Mouse (Mus musculus) ES-E14 (cell line): Measurements from ENCODE around the gene Pif1. TPM values are rescaled to one million over a fixed set of nuclear protein-coding genes. Genes with fewer than 3 reads are reported as not detected.

ENCODE experiments used
- DNase-seq: peaks from one replicate; pipeline ENCODE4 v3.0.0-alpha.2; 2013; ENCODE audit warnings: low read depth, low spot score
- H3K27ac ChIP-seq: 2 replicates; pipeline ENCODE4 v1.5.1; 2012; ENCODE audit warnings: low read depth, mild to moderate bottlenecking, low read length, moderate library complexity, mixed read lengths; ENCODE audit not compliant: poor library complexity, insufficient read depth, severe bottlenecking
- H3K36me3 ChIP-seq: 2 replicates; pipeline ENCODE4 v1.6.1; 2012; ENCODE audit warnings: mild to moderate bottlenecking, low read length, moderate library complexity, mixed read lengths; ENCODE audit not compliant: control insufficient read depth, poor library complexity, insufficient read depth, severe bottlenecking
- H3K4me1 ChIP-seq, 2 experiments: fragments of 150-350 bp in 1 of 2; sonication (generic) in 1 of 2; 2 replicates each; pipeline ENCODE4 v1.6.1; 2012; ENCODE audit warnings: low read length in 2 of 2, mild to moderate bottlenecking in 1 of 2, mixed read lengths in 1 of 2; ENCODE audit not compliant: control insufficient read depth in 2 of 2, insufficient read depth in 2 of 2, poor library complexity in 1 of 2
- H3K4me3 ChIP-seq, 2 experiments: fragments of 150-350 bp in 1 of 2; sonication (generic) in 1 of 2; 2 replicates each; pipeline ENCODE4 v1.5.1; 2012; ENCODE audit warnings: low read length in 2 of 2, low read depth in 1 of 2, mild to moderate bottlenecking in 1 of 2, mixed read lengths in 1 of 2; ENCODE audit not compliant: insufficient read depth in 1 of 2, poor library complexity in 1 of 2, severe bottlenecking in 1 of 2
- H3K9ac ChIP-seq: 2 replicates; pipeline ENCODE4 v1.6.1; 2012; ENCODE audit warnings: low read depth, mild to moderate bottlenecking, low read length, mixed read lengths; ENCODE audit not compliant: poor library complexity, insufficient read depth, severe bottlenecking
- H3K9me3 ChIP-seq: fragments of 150-350 bp; sonication (generic); 2 replicates; pipeline ENCODE4 v1.6.1; 2012; ENCODE audit warnings: low read depth, mild to moderate bottlenecking, low read length; ENCODE audit not compliant: control insufficient read depth, insufficient read depth
- CHD2 ChIP-seq: IDR thresholded peaks from 2 replicates; pipeline ENCODE4 v1.6.1; 2014; ENCODE audit warnings: mild to moderate bottlenecking, low read depth, low read length, inconsistent platforms
- HCFC1 ChIP-seq: IDR thresholded peaks from 2 replicates; pipeline ENCODE4 v1.6.1; 2012; ENCODE audit warnings: low read length, inconsistent platforms, borderline replicate concordance; ENCODE audit not compliant: insufficient read depth
- MAFK ChIP-seq: IDR thresholded peaks from 2 replicates; pipeline ENCODE4 v1.6.1; 2014; ENCODE audit warnings: mild to moderate bottlenecking, low read depth, low read length, inconsistent platforms; ENCODE audit not compliant: insufficient read depth
- ZC3H11A ChIP-seq: IDR thresholded peaks from 2 replicates; pipeline ENCODE4 v1.6.1; 2012; ENCODE audit warnings: low read depth, mild to moderate bottlenecking, inconsistent platforms, low read length, borderline replicate concordance
- ZNF384 ChIP-seq: IDR thresholded peaks from 2 replicates; pipeline ENCODE4 v1.6.1; 2012; ENCODE audit warnings: low read depth, low read length, inconsistent platforms
- in situ Hi-C, 2 experiments: fragments of 600-800 bp; cut with MboI; formaldehyde crosslinking; loops; one replicate each; pipeline ENCODE4 v1.15.1; 2025; ENCODE audit warnings: low sequenced_read_pairs in 2 of 2, inconsistent platforms in 1 of 2; ENCODE audit not compliant: unreplicated experiment in 2 of 2
- total RNA-seq: library from RNA; depleted of rRNA; stranded (reverse); fragments of 300-350 nt; gene quantifications from 2 replicates; pipeline ENCODE4 v1.2.3, GENCODE M21; 2012

The Pif1 gene
- total RNA-seq, 1 experiment, result 31.8 TPM

GRCm38 (mm10) chr9:65542111-65542524 lies 44.8 kb upstream of the Pif1 start:
- no peak overlapping the region for H3K27ac ChIP-seq
- in situ Hi-C loops, result no loop called here
- H3K9ac ChIP-seq, result no peak overlapping the region
- 0 out of 4 replicates have a peak, but pooled peaks cover 0 to 2% of the 10 kb centered on the region in 2 experiments for H3K4me1 ChIP-seq
- no peak for TF ChIP-seq ZNF384
- DNase-seq, result no peak
- H3K4me3 ChIP-seq, result no peak overlapping the region
- no peaks in the 10 kb centered on the region for H3K36me3 ChIP-seq
- H3K9me3 ChIP-seq, result no peaks in the 10 kb centered on the region

DNA sequence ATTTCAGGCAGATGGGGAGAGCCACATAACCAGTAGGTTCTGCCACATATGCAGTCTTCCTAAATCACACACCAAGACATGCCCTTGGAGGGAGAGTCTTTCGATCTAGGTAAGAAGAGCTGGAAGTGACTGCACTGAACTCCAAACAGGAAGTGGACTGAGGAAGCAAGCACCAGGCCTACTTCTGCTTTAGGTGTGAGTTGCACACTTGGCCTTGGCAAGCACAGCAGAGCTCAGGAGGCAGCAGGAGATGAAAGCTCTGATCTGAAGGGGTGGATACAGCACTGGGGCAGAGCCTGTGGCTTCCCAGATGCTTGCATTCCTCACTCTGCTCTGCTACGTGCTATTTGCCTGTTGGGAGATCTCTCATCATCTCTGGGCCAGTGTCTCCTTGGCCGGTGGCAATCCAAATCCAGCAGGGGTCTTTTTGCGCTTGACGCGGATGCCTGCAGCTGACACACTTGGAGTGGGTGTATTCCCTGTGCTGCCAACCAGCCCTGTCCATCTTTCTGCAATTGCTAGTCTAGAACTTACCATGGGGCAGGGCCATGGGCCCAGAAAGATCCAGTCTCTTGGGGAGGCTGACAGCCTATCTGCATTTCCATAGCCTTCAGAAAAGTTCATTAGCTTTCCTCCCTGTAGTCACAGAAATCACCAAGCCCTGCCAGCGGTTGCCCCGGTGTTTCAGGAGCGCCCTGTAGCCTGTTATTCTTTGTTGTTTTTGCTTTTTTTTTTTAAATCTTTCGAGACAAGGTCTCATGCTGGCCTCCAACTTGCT lies 41.1 kb upstream of the Pif1 start:
- in situ Hi-C loops, result no loop called here
- H3K4me1 ChIP-seq, result 0 out of 4 replicates have a peak, but pooled peaks cover 2 to 3% of the 10 kb centered on the region in 2 experiments
- no peak overlapping the region for H3K4me3 ChIP-seq
- H3K9me3 ChIP-seq, result no peaks in the 10 kb centered on the region
- H3K9ac ChIP-seq, result no peak overlapping the region
- no peak for DNase-seq
- no peak for TF ChIP-seq ZNF384
- TF ChIP-seq ZC3H11A, result no peak
- no peak for TF ChIP-seq MAFK
- no peak for TF ChIP-seq HCFC1
- TF ChIP-seq CHD2, result no peak
- H3K27ac ChIP-seq, result no peak overlapping the region
- no peaks in the 10 kb centered on the region for H3K36me3 ChIP-seq

DNA sequence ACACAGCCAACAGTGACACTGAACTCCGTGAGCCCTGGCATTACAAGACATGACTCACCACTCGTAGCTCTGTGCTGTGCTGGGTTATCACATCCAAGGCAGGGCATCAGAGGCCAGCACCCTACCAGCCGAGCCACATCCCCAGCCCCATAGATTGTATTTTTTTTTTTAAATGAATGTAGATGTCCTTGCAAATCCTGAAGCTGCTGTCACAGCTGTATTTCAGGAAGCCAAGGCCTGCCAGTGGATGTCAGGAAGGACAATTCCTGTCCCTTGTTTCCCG lies 40.6 kb upstream of the Pif1 start:
- in situ Hi-C loops, result no loop called here
- peaks cover 2 to 7% of the 10 kb centered on the region in 2 experiments; a peak in 1 of 4 replicates for H3K4me1 ChIP-seq
- H3K9me3 ChIP-seq, result no peaks in the 10 kb centered on the region
- no peaks in the 10 kb centered on the region for H3K36me3 ChIP-seq
- DNase-seq, result no peak
- no peak overlapping the region for H3K27ac ChIP-seq
- TF ChIP-seq HCFC1, result no peak
- no peak for TF ChIP-seq ZNF384
- H3K4me3 ChIP-seq, result no peak overlapping the region
- H3K9ac ChIP-seq, result no peak overlapping the region

DNA sequence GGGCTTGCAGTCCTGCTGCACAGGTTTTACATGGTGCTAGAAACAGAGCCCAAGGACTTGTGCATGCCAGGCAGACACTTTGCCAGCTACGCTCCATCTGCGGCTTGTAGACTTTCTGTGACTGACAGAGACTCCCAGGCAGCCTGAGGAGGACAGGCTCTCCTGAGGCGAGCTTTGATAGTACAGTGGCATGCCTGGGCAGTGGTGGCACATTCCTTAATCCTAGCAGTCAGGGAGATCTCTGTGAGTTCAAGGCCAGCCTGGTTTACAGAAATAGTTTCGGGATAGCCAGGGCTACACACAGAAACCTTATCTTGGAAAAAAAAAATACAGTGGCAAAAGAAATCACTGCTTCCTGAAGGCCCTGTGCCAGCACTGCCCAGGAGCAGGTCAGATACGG lies 39.8 kb upstream of the Pif1 start:
- no peak for DNase-seq
- in situ Hi-C loops, result no loop called here

GRCm38 (mm10) chr9:65547844-65548243 lies 39.1 kb upstream of the Pif1 start:
- Histone ChIP-seq H3K9me3 (no peaks in the 10 kb centered on the region), H3K4me1 (peaks cover 2 to 7% of the 10 kb centered on the region in 2 experiments; a peak in 1 of 4 replicates), H3K4me3 (no peak overlapping the region), H3K36me3 (no peaks in the 10 kb centered on the region), H3K27ac (no peak overlapping the region), H3K9ac (no peak overlapping the region)
- DNase-seq, result no peak
- in situ Hi-C loops, result no loop called here
- no peak for TF ChIP-seq ZNF384
- no peak for TF ChIP-seq HCFC1
- TF ChIP-seq ZC3H11A, result no peak
- TF ChIP-seq CHD2, result no peak

More for the DNA sequence above, 39.8 kb upstream of the Pif1 start:
- Histone ChIP-seq H3K4me1 (peaks cover 2 to 7% of the 10 kb centered on the region in 2 experiments; a peak in 1 of 4 replicates), H3K36me3 (no peaks in the 10 kb centered on the region), H3K9me3 (no peaks in the 10 kb centered on the region), H3K9ac (no peak overlapping the region), H3K27ac (no peak overlapping the region), H3K4me3 (no peak overlapping the region)
- TF ChIP-seq ZC3H11A, result no peak
- TF ChIP-seq ZNF384, result no peak
- TF ChIP-seq CHD2, result no peak
- no peak for TF ChIP-seq HCFC1
- no peak for TF ChIP-seq MAFK
